Mouse (Mus musculus): ENCODE results near the gene Higd1a. TPM values are rescaled to one million over a fixed set of nuclear protein-coding genes. Genes with fewer than 3 reads are reported as not detected.

Gene Higd1a
- total and polyA plus RNA-seq, 2 experiments from 2014 or later: 30.6 to 179 TPM

GRCm38 (mm10) chr9:121903476-121904305 is 45.5 kb upstream of the Higd1a start:
- H3K9me3 ChIP-seq (ENCODE audit: low read length): no peaks in the 10 kb centered on the region
- TF ChIP-seq CTCF (IDR thresholded peaks at IDR 0.05): no peak
- DNase-seq (ENCODE audit: low spot score) (no peak), ATAC-seq (ENCODE audit: low FRiP score) (no peak)
- no peak overlapping the region for H3K27ac ChIP-seq (ENCODE audit: low read depth, low read length)
- H3K9ac ChIP-seq (replicated peaks; ENCODE audit: low read length, poor library complexity, severe bottlenecking): no peak overlapping the region
- H3K4me2 ChIP-seq (ENCODE audit: low read depth, low read length, poor library complexity, severe bottlenecking): no peak overlapping the region
- H3K4me3 ChIP-seq (ENCODE audit: low read depth, low read length): no peak overlapping the region
- no peaks in the 10 kb centered on the region for H3K27me3 ChIP-seq (ENCODE audit: insufficient read depth, low read length)
- WGBS: 77% methylated on average over 8 of the region's 8 CpGs
- H3K36me3 ChIP-seq (ENCODE audit: insufficient read depth, low read length): no peaks in the 10 kb centered on the region
- H3K4me1 ChIP-seq (ENCODE audit: insufficient read depth, low read length): no peaks in the 10 kb centered on the region

- DNase-seq (ENCODE audit: low spot score): no peak
- no peak for ATAC-seq (ENCODE audit: low FRiP score)
- Histone ChIP-seq H3K4me2 (ENCODE audit: low read depth, low read length, poor library complexity, severe bottlenecking) (no peak overlapping the region), H3K36me3 (ENCODE audit: insufficient read depth, low read length) (no peaks in the 10 kb centered on the region), H3K4me3 (ENCODE audit: low read depth, low read length) (no peak overlapping the region), H3K27ac (ENCODE audit: low read depth, low read length) (no peak overlapping the region), H3K27me3 (ENCODE audit: insufficient read depth, low read length) (no peaks in the 10 kb centered on the region), H3K9me3 (ENCODE audit: low read length) (no peaks in the 10 kb centered on the region), H3K9ac (replicated peaks; ENCODE audit: low read length, poor library complexity, severe bottlenecking) (no peak overlapping the region), H3K4me1 (ENCODE audit: insufficient read depth, low read length) (no peaks in the 10 kb centered on the region)
- WGBS: 79% methylated on average over 5 of the region's 5 CpGs
- no peak for TF ChIP-seq CTCF (IDR thresholded peaks at IDR 0.05)
Measured at GRCm38 (mm10) chr9:121901710-121902700, 43.8 kb upstream of the Higd1a start.

GRCm38 (mm10) chr9:121900282-121900855 is 42.2 kb upstream of the Higd1a start:
- Histone ChIP-seq H3K27ac (ENCODE audit: low read depth, low read length) (no peak overlapping the region), H3K27me3 (ENCODE audit: insufficient read depth, low read length) (no peaks in the 10 kb centered on the region), H3K36me3 (ENCODE audit: insufficient read depth, low read length) (no peaks in the 10 kb centered on the region), H3K9me3 (ENCODE audit: low read length) (no peaks in the 10 kb centered on the region), H3K9ac (replicated peaks; ENCODE audit: low read length, poor library complexity, severe bottlenecking) (no peak overlapping the region), H3K4me2 (ENCODE audit: low read depth, low read length, poor library complexity, severe bottlenecking) (no peak overlapping the region), H3K4me1 (ENCODE audit: insufficient read depth, low read length) (no peaks in the 10 kb centered on the region), H3K4me3 (ENCODE audit: low read depth, low read length) (no peak overlapping the region)
- DNase-seq (ENCODE audit: low spot score) (no peak), ATAC-seq (ENCODE audit: low FRiP score) (no peak)
- 88% methylated on average over 5 of the region's 5 CpGs for WGBS
- TF ChIP-seq CTCF (IDR thresholded peaks at IDR 0.05): no peak

- DNase-seq (ENCODE audit: low spot score): no peak
- Histone ChIP-seq H3K4me2 (ENCODE audit: low read depth, low read length, poor library complexity, severe bottlenecking) (no peak overlapping the region), H3K4me1 (ENCODE audit: insufficient read depth, low read length) (no peaks in the 10 kb centered on the region), H3K9me3 (ENCODE audit: low read length) (no peaks in the 10 kb centered on the region), H3K4me3 (ENCODE audit: low read depth, low read length) (no peak overlapping the region), H3K9ac (replicated peaks; ENCODE audit: low read length, poor library complexity, severe bottlenecking) (no peak overlapping the region), H3K27me3 (ENCODE audit: insufficient read depth, low read length) (no peaks in the 10 kb centered on the region), H3K36me3 (ENCODE audit: insufficient read depth, low read length) (no peaks in the 10 kb centered on the region), H3K27ac (ENCODE audit: low read depth, low read length) (no peak overlapping the region)
- ATAC-seq (ENCODE audit: low FRiP score): no peak
- no peak for TF ChIP-seq CTCF (IDR thresholded peaks at IDR 0.05)
- 75% methylated on average over 6 of the region's 6 CpGs for WGBS
Measured at GRCm38 (mm10) chr9:121899306-121899705, 41.1 kb upstream of the Higd1a start.

- DNase-seq (ENCODE audit: low spot score) (no peak), ATAC-seq (ENCODE audit: low FRiP score) (no peak)
- H3K36me3 ChIP-seq (ENCODE audit: insufficient read depth, low read length): no peaks in the 10 kb centered on the region
- WGBS: 79% methylated on average over 9 of the region's 9 CpGs
- no peak within 1 kb of the TSS for H3K4me3 ChIP-seq (ENCODE audit: low read depth, low read length)
- H3K4me1 ChIP-seq (ENCODE audit: insufficient read depth, low read length): no peaks in the 10 kb centered on the region
- H3K9ac ChIP-seq (replicated peaks; ENCODE audit: low read length, poor library complexity, severe bottlenecking): no peak within 1 kb of the TSS
- no peak within 1 kb of the TSS for H3K27ac ChIP-seq (ENCODE audit: low read depth, low read length)
- no peak within 1 kb of the TSS for H3K4me2 ChIP-seq (ENCODE audit: low read depth, low read length, poor library complexity, severe bottlenecking)
- no peaks in the 10 kb centered on the region for H3K9me3 ChIP-seq (ENCODE audit: low read length)
- TF ChIP-seq CTCF (IDR thresholded peaks at IDR 0.05): no peak
- no peaks in the 10 kb centered on the region for H3K27me3 ChIP-seq (ENCODE audit: insufficient read depth, low read length)
Measured at GRCm38 (mm10) chr9:121898245-121898644, 40.1 kb upstream of the Higd1a start, which contains the start of gene Ackr2. Gene Ackr2 (plus strand): TSS chr9:121898355.
